Mouse (Mus musculus) embryonic fibroblast, embryonic 13.5 days (primary cell): ENCODE results near the gene Rimbp3. TPM values are rescaled to one million over a fixed set of nuclear protein-coding genes. Genes with fewer than 3 reads are reported as not detected.

Source experiments
- H3K27ac ChIP-seq: 2 replicates; pipeline ENCODE4 v1.5.1; 2012; ENCODE audit warnings: low read length, control low read depth, inconsistent platforms; ENCODE audit not compliant: insufficient read depth
- H3K4me1 ChIP-seq: 2 replicates; pipeline ENCODE4 v1.6.1; 2011; ENCODE audit warnings: low read length; ENCODE audit not compliant: control insufficient read depth, insufficient read depth
- H3K4me3 ChIP-seq: 2 replicates; pipeline ENCODE4 v1.5.1; 2011; ENCODE audit warnings: mild to moderate bottlenecking, control low read depth, low read length; ENCODE audit not compliant: insufficient read depth
- CTCF ChIP-seq: IDR thresholded peaks from 2 replicates; pipeline ENCODE4 v1.5.1; 2011; ENCODE audit warnings: mild to moderate bottlenecking, control low read depth, low read length, moderate library complexity, borderline replicate concordance; ENCODE audit not compliant: insufficient read depth
- POLR2A ChIP-seq: IDR thresholded peaks from 2 replicates; pipeline ENCODE4 v1.6.1; 2011; ENCODE audit warnings: low read depth, mild to moderate bottlenecking, control low read depth, low read length, moderate library complexity
- polyA plus RNA-seq: library from polyadenylated mRNA; stranded (reverse); fragments of >200 nt; gene quantifications from 2 replicates; pipeline ENCODE4 v1.2.4, GENCODE M21; 2011; ENCODE audit warnings: low read depth; ENCODE audit not compliant: missing spikeins, insufficient read length

The Rimbp3 gene
- polyA plus RNA-seq, 1 experiment = not detected

- TF ChIP-seq CTCF (no peak), POLR2A (no peak)
- Histone ChIP-seq H3K4me1 (peaks cover 14% of the 10 kb centered on the region), H3K27ac (0 out of 2 replicates have a peak overlapping the region, but pooled peaks have one; percentile 18), H3K4me3 (peak overlapping the region; percentile 71)
Observed at GRCm38 (mm10) chr16:17234916-17235665, 26.7 kb downstream of the Rimbp3 start.

GRCm38 (mm10) chr16:17237634-17238033 lies 29.2 kb downstream of the Rimbp3 start:
- no peak overlapping the region for H3K4me3 ChIP-seq
- TF ChIP-seq POLR2A = no peak
- TF ChIP-seq CTCF = no peak
- peaks cover 14% of the 10 kb centered on the region for H3K4me1 ChIP-seq
- H3K27ac ChIP-seq = no peak overlapping the region

- Histone ChIP-seq H3K4me1 (peaks cover 17% of the 10 kb centered on the region), H3K4me3 (no peak overlapping the region)
- TF ChIP-seq POLR2A (no peak), CTCF (no peak)
Observed at GRCm38 (mm10) chr16:17239409-17239808, 31.0 kb downstream of the Rimbp3 start.

GRCm38 (mm10) chr16:17243731-17244130 lies 35.3 kb downstream of the Rimbp3 start:
- H3K27ac ChIP-seq = no peak overlapping the region
- H3K4me1 ChIP-seq = 0 out of 2 replicates have a peak, but pooled peaks cover 3% of the 10 kb centered on the region
- H3K4me3 ChIP-seq = no peak overlapping the region
- TF ChIP-seq CTCF (no peak), POLR2A (no peak)

More at GRCm38 (mm10) chr16:17239409-17239808, 31.0 kb downstream of the Rimbp3 start:
- H3K27ac ChIP-seq = no peak overlapping the region

- H3K4me3 ChIP-seq = no peak overlapping the region
- 0 out of 2 replicates have a peak, but pooled peaks cover 3% of the 10 kb centered on the region for H3K4me1 ChIP-seq
- no peak overlapping the region for H3K27ac ChIP-seq
- no peak for TF ChIP-seq CTCF
- TF ChIP-seq POLR2A = no peak
Observed at GRCm38 (mm10) chr16:17244996-17245395, 36.6 kb downstream of the Rimbp3 start.

GRCm38 (mm10) chr16:17247727-17248126 lies 39.3 kb downstream of the Rimbp3 start:
- no peak overlapping the region for H3K4me3 ChIP-seq
- H3K27ac ChIP-seq = no peak overlapping the region
- TF ChIP-seq CTCF (no peak), POLR2A (no peak)
- 0 out of 2 replicates have a peak, but pooled peaks cover 3% of the 10 kb centered on the region for H3K4me1 ChIP-seq

- H3K27ac ChIP-seq = no peak overlapping the region
- no peak overlapping the region for H3K4me3 ChIP-seq
- no peaks in the 10 kb centered on the region for H3K4me1 ChIP-seq
- no peak for TF ChIP-seq CTCF
- TF ChIP-seq POLR2A = no peak
Observed at GRCm38 (mm10) chr16:17249135-17249534, 40.7 kb downstream of the Rimbp3 start.

- TF ChIP-seq CTCF (no peak), POLR2A (no peak)
- Histone ChIP-seq H3K4me3 (no peak overlapping the region), H3K4me1 (no peaks in the 10 kb centered on the region), H3K27ac (no peak overlapping the region)
Observed at GRCm38 (mm10) chr16:17251539-17251938, 43.1 kb downstream of the Rimbp3 start.

GRCm38 (mm10) chr16:17252086-17252726 lies 43.8 kb downstream of the Rimbp3 start:
- no peak overlapping the region for H3K27ac ChIP-seq

GRCm38 (mm10) chr16:17252841-17253240 lies 44.4 kb downstream of the Rimbp3 start:
- TF ChIP-seq CTCF (no peak), POLR2A (no peak)
- Histone ChIP-seq H3K4me3 (no peak overlapping the region), H3K4me1 (no peaks in the 10 kb centered on the region), H3K27ac (no peak overlapping the region)

More at GRCm38 (mm10) chr16:17252086-17252726, 43.8 kb downstream of the Rimbp3 start:
- TF ChIP-seq CTCF = no peak
- TF ChIP-seq POLR2A = no peak
- no peaks in the 10 kb centered on the region for H3K4me1 ChIP-seq
- H3K4me3 ChIP-seq = no peak overlapping the region
